Mouse (Mus musculus) fat pad, adult 2 months (tissue): ENCODE results near the gene Sbsn.
A peak's percentile ranks its signal among the peaks of the same experiment; 100 is the strongest.

Source experiments
- DNase-seq: peaks from one replicate; pipeline ENCODE4 v3.0.0-alpha.2; 2011; ENCODE audit warnings: low read depth, low spot score; ENCODE audit errors: extremely low read depth

Gene Sbsn

DNA sequence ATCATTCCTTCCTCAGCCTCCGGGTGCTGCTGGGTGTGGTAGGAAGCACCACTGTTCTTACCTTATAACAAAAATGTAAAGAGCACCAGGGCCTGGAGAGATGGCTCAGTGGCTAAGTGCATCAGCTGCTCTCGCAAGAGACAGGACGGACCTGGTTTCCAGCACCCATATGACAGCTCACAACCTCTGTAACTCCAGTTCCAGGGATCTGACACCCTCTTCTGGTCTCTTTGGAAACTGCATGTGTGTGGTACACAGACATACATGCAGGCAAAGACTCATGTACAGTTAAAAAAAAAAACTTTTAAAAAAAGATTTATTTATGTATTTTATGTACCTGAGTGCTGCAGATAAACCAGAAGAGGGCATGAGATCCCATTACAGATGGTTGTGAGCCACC is 52.0 kb downstream of the Sbsn start:
- DNase-seq = no peak

DNA sequence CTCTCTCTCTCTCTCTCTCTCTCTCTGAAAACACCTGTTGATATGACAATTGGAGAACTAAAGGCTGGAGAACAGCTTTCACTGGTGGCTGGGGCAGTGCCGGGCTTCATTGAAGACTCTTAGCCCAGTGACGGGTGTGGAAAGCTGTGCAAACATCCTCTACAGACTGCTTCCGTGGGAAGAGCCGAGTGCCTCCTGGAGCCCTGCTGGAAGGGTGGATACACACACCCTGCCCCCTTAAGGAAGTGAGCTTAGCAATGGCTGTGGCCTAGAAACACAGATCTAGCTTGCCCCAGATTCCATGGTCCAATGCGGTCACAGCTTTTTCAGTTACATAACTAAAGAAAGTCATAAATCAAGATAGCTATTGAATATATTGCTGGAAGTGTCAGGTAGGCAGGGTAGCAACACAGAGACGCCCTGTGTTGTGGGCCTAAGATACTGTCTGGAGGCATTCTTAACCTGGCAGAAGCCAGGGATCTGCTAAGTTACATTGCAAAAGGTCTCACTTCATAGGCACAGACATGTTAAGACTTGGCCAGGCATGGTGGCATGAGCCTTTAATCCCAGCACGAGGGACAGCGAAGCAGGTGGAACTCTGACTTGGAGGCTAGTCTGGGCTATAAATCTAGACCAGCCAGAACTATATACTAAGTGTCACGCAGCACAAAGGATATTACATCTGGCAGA is 52.9 kb downstream of the Sbsn start:
- peak; percentile 98 for DNase-seq
